Mouse (Mus musculus): Measurements from ENCODE around the gene Map7d3.

The Map7d3 gene

DNA sequence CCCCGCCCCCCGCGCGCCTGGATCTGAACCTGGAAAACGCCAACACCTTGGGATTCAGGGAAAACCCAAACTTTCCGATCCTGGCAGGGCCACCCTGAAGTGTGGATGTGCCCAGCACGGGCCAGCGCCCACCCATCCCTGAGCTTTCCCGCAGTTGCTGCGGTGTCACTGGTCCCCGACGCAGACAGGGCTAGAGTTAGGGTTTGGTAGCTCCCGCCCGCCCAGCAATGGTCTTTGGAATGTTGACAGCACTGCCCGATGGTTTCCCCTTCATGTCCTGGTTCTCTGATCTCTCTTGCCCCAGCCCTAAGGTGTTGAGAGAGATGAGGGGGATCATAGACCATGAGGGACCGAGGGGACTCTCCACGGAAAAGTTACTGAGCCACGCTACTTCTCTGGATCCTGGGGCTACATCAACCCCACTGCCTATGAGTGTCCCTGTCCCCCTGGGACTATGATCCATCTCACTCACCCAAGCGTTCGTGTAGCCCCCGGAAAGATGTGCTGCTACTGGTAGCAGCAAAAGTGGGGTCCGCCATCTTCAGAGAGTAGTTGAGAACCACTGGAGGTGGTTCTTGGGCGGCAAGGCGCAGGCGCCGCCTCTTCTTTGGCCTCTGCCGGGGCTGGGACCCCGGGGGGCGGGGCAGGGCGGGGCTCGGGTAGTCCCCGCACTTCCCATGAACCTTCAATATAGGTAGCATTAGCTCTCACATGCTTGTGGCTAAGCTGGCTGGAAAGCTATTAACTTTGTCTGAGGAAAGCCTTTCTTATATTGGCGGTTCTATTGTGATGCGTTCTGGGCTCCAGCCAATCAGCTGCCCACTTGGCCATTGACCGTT, at the start of gene Map7d3:
Gene Map7d3, minus strand, starts transcription at position 562 of the 839 bp plus-strand sequence.
- no peak for DNase-seq (ENCODE audit: low read depth, low spot score)

DNA sequence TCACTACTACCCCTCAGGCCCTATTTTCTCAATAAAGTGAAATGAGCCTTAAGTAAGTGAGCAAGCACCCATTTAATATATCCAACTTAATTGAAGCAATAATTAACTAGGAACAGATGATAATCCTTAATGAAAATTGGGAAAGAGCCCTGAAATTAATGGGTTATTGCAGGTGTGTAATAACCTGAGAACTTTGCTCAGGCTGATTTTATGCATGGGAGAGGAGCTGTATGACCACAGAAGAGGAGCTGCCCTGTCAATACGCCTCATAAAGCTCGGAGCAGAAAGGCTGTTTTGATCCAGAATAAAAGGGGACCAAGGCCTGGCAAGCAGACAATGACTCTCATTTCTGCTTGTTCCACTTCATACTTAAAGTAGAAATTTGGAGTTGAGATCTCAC, 47.7 kb upstream of the Map7d3 start, which contains the start of gene Adgrg4:
Gene Adgrg4, plus strand, starts transcription at position 301 of the 400 bp plus-strand sequence.
- no peak for DNase-seq (ENCODE audit: low read depth, low spot score)

DNA sequence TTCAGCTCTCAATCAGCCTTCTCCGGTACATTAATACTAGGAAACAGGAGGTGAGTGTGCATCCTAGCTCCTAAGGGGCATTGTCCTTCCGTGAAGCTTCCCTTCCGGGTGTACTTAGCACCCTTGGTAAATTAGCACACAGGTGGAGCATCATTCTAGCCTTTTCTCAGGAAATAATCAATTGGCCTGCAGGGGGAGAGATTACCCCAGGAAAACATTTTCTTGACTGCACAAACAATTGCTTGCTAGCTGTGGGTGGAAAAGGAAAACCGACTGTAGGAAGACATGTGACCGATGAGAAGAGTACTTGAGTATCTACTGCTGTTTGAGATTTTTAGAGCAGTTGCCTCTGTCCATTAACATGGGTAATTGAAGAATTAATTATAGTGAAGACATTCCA, 19.1 kb upstream of the Map7d3 start:
- no peak for DNase-seq (ENCODE audit: low read depth, low spot score)

DNA sequence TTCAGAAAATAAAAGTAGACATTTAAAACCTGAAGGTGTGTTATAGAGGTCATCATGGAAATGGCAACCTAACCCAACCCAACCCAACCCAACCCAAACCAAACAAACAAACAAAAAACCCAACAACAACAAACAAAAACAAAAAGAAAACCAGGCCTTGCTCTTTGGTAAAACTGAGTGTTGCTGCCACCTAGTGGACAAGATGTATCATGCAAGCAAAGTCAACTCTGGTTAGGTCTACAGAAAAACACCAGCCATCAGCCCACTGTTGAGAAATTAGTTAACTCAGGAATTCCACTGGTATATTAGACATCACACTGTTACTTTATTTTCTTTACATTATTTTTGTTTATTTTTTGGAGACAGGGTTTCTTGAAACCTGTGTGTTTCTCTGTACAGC, 17.2 kb upstream of the Map7d3 start:
- no peak for DNase-seq (ENCODE audit: low read depth, low spot score)

DNA sequence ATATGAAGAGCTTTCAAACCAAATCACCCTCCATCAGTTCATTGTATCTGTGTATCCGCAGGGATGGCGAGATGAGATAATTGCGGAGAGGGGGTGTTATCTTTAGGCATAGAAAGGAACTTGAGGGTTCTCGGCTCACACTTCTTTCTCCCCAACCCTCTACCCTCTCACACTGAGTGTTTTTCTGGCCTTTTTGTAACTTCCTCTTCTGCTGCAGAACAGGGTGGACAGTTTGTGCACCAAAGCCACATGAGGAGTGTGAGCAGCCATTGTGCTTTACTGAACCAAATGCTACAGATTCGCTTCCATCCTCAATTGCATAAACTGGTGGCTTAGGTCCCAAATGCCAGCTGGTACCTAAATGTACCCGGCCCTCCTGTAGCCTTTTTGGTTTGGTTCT, 13.7 kb upstream of the Map7d3 start:
- DNase-seq (ENCODE audit: low read depth, low spot score), result no peak

DNA sequence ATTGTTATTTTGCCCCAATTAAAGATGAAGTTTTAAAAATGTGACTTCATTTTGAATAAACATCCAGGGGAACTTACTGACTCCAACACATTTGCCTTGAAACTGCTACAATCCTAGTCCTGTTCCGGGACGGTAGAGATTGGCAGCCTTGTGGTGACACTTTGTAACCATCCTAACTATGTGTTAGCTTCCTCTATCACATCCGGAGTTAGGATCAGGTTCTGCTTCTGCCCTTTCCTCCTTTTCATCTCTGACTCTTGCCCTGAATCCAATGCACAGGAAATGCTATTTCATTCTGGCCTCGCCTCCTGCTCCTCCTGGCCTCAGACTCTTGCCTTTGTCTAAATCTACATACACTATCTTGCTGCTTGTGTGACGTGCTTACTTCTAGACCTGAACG, 5.4 kb upstream of the Map7d3 start:
- DNase-seq (ENCODE audit: low read depth, low spot score), result no peak

DNA sequence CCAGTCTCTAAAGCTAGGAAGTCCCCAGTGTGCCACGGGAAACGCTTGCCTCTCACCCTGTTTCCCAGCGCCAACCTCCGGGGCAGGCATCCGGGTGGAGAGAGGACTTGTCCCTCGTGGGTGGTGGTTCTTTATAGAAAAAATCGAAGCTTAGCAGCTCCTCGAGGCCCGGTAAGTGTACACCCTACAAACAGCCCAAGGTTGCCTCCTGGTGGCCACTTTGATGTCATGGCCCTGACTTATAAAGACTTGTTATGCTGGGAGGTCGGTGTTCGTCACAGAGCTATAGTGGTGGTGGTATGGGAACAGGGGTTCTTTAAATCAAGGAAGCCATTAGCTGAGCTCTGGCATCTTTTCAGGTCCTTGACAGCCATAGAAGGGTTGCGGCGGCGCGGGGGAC, 30.9 kb downstream of the Map7d3 start:
- DNase-seq (ENCODE audit: low read depth, low spot score), result peak; percentile 16

DNA sequence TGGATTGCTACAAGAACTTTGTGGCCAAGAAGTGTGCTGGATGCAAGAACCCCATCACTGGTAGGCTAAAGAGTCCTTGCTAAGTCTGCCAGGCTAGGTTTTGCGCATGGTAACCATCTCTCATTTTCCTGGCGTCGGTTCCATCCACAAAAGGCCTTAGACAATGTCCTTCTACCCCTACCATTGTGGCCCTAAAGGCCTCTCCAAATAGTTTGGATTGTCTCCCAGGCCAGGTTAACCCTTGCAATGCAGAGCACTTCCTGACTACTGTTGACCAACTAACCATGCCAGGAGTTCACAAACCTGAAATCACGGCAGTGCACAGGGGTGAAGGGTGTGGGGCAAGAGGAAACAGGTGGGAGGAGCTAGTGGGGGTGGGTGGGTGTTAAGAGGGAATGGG, 31.5 kb downstream of the Map7d3 start:
- DNase-seq (ENCODE audit: low read depth, low spot score), result no peak

DNA sequence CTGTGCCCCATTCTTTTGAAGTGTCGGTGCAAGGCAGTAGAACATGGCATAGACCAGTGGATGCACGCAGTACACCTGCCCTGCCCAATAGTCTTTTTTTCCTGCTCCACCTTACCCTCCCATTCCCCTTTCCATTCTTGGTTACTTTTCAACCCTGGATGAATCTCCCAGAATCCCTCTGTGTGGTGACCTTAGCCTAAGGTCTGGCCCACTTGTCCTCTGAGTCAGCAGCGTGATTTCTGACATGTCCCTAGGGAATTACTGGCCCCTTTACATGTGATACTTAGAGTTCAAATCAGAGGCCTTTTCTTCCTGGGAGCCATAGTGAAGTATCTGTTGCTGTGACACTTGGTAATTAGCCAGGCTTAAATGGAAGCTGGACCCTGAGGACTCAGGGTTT, 34.6 kb downstream of the Map7d3 start:
- DNase-seq (ENCODE audit: low read depth, low spot score), result no peak

DNA sequence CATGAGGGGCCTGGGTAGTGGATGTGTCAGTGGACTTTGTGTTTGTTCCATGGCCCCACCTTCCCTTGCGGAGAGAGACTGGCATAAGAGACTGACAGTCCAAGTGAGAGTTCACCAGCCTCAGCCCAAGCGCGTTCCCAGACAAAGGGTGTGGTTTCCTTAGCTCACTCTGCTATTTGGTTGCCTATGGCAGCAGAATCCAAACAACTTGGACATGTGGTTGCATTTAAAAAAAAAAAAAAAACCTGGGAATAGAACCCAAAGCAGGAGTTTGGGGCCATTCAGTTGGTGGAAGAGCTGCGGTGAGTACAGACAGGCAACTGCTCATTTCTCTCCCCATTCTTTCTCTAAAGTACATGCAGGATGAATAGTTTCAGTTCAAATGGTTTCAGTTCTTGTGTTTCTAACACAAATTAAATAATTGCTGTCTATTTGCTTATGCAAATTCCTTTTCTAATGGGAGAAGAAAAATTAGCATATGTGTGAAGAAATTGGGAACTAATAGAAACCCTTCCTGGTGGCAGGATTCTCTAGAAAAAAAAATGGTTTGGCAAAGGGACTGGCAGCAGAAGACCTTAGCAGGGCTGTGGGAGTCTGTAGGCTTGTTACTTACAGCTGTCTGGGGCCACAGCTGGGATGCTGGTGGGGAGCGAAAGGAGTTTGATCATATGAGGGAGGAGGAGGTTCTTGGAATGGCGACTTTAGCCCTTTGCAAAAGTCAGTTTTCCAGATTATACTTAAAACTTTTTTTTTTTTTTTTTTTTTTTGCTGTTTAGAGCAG, 35.7 kb downstream of the Map7d3 start:
- DNase-seq (ENCODE audit: low read depth, low spot score), result no peak

DNA sequence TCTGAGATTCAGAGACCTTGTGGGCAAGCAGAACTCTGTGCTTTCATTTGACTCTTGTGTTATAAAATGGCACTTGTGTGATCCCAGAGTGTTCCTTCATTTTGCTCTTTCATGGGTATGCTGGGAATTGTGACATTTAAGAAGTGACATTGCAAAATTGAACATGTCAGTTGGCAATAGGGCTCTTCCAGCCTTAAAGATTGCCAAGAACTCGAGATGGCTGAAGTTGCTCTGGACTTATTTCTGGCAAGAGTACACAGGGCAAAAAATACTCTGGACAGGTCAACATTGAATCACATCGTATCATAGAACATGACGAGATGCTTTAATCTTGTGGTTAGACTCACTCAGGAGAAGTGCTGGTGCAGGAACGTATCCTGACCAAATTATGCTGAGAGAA, 48.8 kb downstream of the Map7d3 start:
- DNase-seq (ENCODE audit: low read depth, low spot score), result no peak

DNA sequence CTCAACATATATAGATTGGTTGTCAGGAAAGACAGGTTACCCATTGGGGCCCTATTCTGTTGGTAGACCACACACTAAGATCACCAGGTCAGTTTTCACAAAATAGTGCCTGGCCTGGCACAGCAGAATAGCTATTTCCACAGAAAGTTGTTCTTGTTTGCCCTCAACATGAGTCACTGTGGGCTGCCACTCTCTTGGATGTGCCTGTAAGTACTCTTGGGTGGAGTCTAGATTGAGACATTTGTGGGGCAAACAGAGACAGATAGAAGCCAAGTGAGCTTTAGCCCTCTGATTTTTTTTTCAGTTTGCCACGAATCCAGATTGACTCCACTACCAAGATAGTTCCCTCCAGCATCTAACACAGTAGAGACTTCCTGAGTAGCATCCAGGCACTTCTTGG, 50.4 kb downstream of the Map7d3 start:
- no peak for DNase-seq (ENCODE audit: low read depth, low spot score)

DNA sequence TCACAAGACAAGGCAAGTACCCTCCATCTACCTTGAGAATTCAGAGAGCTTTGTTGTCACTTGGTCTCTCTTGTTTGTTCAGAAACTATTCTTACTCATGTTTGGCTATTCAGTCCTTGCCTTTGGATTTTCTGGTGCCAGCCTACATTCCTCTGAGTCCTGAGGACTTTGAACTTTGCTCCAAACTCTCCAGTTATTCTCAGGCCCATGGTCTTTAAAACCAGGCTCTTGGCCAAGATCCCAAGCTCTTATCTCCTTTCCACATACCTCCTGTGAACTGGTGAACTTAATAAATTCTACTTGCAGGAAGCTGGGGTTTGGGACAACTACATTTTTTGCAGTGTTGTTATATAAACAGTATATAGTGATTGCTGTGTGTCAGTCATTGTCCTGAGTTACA, 52.3 kb downstream of the Map7d3 start:
- no peak for DNase-seq (ENCODE audit: low read depth, low spot score)

DNA sequence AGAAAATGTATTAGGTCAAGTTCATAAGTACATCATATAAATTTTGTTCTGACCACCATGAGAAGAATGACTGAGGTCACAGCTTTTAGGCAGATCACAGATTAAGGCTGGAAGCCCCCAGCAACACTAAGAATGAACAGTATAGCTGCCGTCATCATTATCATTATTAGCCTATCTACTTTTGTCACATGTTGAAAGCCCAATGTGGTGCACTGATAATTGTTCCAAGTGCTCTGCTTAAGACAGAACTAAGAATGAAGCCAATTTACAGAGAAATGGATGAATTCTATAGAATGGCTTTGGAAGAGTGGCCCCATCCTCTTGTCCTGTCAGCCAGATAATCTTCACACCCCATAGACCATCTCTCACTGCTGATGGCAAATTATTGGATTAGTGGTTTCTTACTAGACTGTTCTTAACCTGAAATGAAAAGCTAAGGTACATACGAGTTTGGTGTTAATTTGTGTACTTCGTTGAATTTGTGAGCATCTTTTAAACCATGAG, 61.8 kb downstream of the Map7d3 start:
- DNase-seq (ENCODE audit: low read depth, low spot score), result no peak

DNA sequence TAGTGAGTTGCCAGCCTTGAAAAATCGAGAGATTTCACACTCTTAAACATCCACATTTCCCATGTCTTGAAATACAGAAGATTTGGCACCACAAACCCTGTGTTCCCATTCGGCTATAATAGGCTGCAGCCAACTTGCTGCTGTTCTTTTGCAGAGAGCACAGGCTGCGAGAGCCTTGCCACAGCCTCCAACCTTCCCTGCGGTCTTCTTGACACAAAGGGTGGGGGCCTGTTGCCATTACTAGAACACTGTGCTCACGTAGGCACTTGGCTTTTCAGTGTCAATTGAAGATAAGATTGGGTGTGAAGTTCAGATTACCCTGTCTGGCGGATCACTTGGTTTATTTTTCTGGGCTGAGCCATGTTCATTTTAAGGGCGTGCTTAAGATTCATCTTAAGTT, 65.8 kb downstream of the Map7d3 start:
- DNase-seq (ENCODE audit: low read depth, low spot score), result no peak

DNA sequence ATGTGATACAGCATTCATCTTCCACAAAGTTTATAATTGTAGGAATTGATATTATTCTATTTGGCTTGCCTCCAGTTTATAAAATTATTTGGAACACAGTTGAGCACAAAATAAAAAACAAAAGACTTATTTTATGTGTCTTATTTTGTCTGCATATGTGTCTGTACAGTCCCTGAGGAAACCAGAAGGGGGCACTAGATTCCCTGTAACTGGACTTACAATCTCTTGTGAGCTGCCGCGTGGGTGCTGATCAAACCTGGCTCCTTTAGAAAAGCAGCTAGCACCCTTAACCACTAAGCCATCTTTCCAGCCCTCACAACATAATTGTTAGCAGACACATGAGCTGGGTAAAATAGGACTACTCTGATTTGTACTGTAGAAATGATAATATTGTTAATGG, 66.5 kb downstream of the Map7d3 start:
- no peak for DNase-seq (ENCODE audit: low read depth, low spot score)

DNA sequence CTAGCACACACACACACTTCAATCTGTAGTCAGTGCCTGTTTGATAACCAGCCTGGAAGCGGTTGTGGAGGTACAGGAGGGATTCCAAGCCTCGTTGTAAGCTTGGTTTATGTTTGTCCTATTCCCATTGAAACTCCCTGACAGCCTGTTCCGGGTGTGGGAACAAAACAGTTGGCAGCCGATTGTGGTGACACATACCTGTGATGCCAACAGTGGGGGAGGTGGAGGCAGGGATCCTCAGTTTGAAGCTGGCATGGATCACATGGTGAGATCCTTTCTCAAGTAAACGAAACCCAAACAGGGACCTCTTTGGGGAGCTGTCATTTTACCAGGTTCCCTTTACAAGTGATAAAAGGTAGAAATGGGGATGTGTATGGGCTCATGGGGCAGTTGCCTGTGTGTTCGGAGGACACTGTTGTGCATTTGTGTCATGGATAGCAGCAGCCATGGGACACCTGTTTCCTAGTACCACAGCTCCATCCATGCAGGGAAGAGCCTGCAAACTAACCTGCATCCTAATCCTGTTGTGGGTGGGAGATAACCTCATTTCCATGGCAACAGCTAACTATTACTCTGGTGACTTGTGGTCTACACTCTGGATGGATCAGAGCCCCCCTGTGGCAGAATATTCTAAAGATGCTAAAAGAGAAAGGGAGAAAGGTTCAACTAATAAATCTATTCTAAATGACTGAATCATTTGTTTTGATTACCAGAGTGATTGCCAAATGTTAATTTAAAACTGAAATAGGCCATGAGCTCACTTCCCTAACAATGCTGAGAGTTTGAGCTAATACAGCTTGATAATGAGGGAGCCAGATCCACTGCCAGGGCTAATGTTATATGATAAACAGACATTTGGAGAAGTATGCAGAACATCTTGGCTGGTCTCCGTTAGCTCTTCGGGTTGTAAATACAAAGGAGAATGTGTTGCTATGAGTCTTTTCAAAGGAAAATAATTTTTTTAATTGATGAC, 68.5 kb downstream of the Map7d3 start:
- DNase-seq (ENCODE audit: low read depth, low spot score), result no peak

DNA sequence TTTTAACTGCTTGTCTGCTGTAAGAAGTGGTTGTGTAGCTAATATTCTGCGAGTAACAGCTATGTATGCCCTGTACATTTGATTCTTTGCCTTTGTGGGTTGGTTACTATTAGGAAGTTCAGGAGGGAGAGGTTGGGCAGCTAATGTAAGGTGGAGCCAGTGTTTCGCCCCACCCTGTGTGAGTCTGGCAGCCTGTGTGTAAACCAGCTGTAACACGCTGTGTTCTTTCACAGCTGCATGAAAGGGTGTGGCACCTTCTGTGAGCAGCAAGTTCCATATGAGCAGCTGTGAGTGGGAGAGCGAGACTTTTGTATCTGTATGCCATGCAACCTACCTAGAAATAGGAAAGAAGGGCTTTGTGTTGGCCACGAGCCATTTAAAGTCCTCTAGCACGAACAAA, 70.0 kb downstream of the Map7d3 start:
- DNase-seq (ENCODE audit: low read depth, low spot score), result no peak

DNA sequence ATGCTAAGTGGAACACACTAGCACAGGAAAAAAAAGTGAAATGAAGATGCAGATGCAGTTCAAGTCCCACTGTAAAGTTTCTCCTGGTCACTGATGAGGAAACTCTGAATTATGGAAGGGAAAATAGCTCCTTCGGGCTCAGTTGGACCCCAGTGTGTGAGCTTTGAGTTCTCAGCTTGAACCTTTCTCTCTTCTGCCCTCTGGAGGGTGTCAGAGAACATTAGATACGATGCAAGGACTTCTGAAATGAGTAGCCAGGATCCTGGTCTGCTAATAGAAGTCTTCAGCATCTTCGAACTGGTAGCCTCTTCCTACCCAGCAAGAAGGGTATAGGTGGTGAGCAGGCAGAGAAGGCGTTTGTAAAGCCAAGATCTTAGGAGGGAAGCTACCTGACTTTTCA, 70.6 kb downstream of the Map7d3 start:
- DNase-seq (ENCODE audit: low read depth, low spot score), result no peak
